Mouse (Mus musculus) E14TG2a.4 (cell line): ENCODE measurements around the gene Gal3st3.

ENCODE experiments used
- CTCF ChIP-seq: conservative IDR thresholded peaks from 2 replicates; pipeline ENCODE4 v1.5.1; 2014; ENCODE audit warnings: low read length
- NANOG ChIP-seq: IDR thresholded peaks from 2 replicates; pipeline ENCODE4 v1.6.1; 2014; ENCODE audit warnings: borderline replicate concordance, low read length, mixed read lengths
- POU5F1 ChIP-seq: IDR thresholded peaks from 2 replicates; pipeline ENCODE4 v1.6.1; 2014; ENCODE audit warnings: low read length, borderline replicate concordance

DNA sequence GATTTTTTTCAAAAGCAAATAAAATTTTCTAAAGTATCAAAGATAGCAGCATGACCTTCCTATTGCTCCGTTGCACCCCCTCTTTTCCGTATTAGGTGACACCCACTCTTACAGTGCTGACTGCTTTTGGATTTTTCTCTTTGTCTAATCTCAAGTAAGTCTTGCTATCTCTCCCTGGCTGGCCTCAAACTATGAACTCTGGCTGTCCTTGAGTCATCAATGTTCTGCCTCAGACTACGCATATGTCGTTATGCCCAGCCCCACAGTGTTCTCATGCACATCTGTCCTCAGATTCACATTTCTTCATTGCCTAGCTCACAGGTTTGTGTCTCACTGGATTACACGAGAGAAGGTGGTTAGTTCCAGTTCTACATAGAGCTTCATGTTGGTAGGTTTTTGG, 28.7 kb upstream of the Gal3st3 start:
- TF ChIP-seq CTCF (no peak), POU5F1 (no peak), NANOG (no peak)
